Mouse (Mus musculus) natural killer cell, adult 2 months (primary cell): ENCODE results near the gene Vmn2r15.

Experiments used
- DNase-seq, 2 experiments: peaks; one replicate each; pipeline ENCODE4 v3.0.0; 2022; ENCODE audit warnings: low spot score in 2 of 2

Gene Vmn2r15

GRCm38 (mm10) chr5:109297544-109297943, at the start of gene Vmn2r15:
Gene Vmn2r15 (minus strand): TSS chr5:109297644.
- DNase-seq = no peak

- no peak for DNase-seq
Measured at GRCm38 (mm10) chr5:109329862-109330261, 32.4 kb upstream of the Vmn2r15 start, which contains the start of gene Vmn2r16. Gene Vmn2r16 (plus strand): TSS chr5:109330162.

DNA sequence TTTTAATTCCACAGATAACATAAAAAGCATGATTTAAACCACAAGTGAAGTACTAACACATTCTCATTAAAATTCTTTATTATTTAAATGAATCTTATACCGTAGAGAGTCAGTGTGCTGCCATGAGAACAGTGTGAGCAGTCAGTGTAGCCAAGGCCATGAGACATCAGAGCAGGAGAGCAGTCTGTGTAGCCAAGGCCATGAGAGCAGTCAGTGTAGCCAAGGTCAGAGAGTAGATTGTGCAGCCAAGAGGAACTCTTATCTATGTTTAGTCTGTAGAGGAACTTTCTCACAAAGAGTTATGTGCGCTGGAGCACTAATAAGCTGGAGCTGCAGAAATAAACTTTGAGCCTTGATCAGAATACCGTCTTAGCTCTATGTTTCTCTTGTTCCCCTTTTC, 2.8 kb downstream of the Vmn2r15 start:
- no peak for DNase-seq
